Mouse (Mus musculus) megakaryocyte progenitor cell, adult 5-6 weeks (primary cell): ENCODE results near the gene Baiap2l1. TPM values are rescaled to one million over a fixed set of nuclear protein-coding genes. Genes with fewer than 3 reads are reported as not detected.

Experiments used
- ATAC-seq: replicated peaks from 2 replicates; pipeline ENCODE4 v1.8.0; 2016; ENCODE audit warnings: mild to moderate bottlenecking, moderate TSS enrichment, inconsistent platforms; ENCODE audit not compliant: poor library complexity
- total RNA-seq, 2 experiments: library from RNA; stranded (forward) in 1 of 2; stranded (reverse) in 1 of 2; fragments of 157-497, 149-512 nt in 1 of 2; fragments of 200-1000 nt in 1 of 2; gene quantifications; 2 replicates each; pipeline versions ENCODE4 v1.2.3 to v1.2.4; 2015 to 2017

Baiap2l1 gene
- total RNA-seq, 2 experiments from 2014 or later = not detected

GRCm38 (mm10) chr5:144288391-144288790, 69.5 kb downstream of the Baiap2l1 start:
- ATAC-seq = no peak

GRCm38 (mm10) chr5:144287267-144287820, 70.6 kb downstream of the Baiap2l1 start:
- no peak for ATAC-seq

- no peak for ATAC-seq
These were observed 71.2 kb downstream of the Baiap2l1 start for GRCm38 (mm10) chr5:144286591-144287266.

GRCm38 (mm10) chr5:144284599-144284998, 73.3 kb downstream of the Baiap2l1 start:
- no peak for ATAC-seq

- peak; percentile 60 for ATAC-seq
These were observed 74.3 kb downstream of the Baiap2l1 start for GRCm38 (mm10) chr5:144283551-144284031.

- ATAC-seq = no peak
These were observed 75.2 kb downstream of the Baiap2l1 start for GRCm38 (mm10) chr5:144282470-144283260.

- ATAC-seq = no peak
These were observed 78.0 kb downstream of the Baiap2l1 start for GRCm38 (mm10) chr5:144279926-144280325.

- ATAC-seq = peak; percentile 56
These were observed 78.8 kb downstream of the Baiap2l1 start for GRCm38 (mm10) chr5:144279081-144279541.

GRCm38 (mm10) chr5:144278374-144278960, 79.4 kb downstream of the Baiap2l1 start:
- ATAC-seq = no peak

GRCm38 (mm10) chr5:144276898-144277630, 80.8 kb downstream of the Baiap2l1 start:
- ATAC-seq = peak; percentile 93

- ATAC-seq = no peak
These were observed 83.0 kb downstream of the Baiap2l1 start for GRCm38 (mm10) chr5:144274904-144275303.

- ATAC-seq = peak; percentile 38; the same call in 1 of the 2 replicates
These were observed 86.1 kb downstream of the Baiap2l1 start for GRCm38 (mm10) chr5:144271772-144272171.

GRCm38 (mm10) chr5:144271118-144271517, 86.8 kb downstream of the Baiap2l1 start:
- no peak for ATAC-seq

- ATAC-seq = peak; percentile 44; the same call in 1 of the 2 replicates
These were observed 87.5 kb downstream of the Baiap2l1 start for GRCm38 (mm10) chr5:144270420-144270819.

- ATAC-seq = no peak; the same call in 1 of the 2 replicates
These were observed 88.0 kb downstream of the Baiap2l1 start for GRCm38 (mm10) chr5:144269926-144270325.

GRCm38 (mm10) chr5:144267535-144268241, 90.2 kb downstream of the Baiap2l1 start:
- no peak for ATAC-seq

- ATAC-seq = no peak
These were observed 94.4 kb downstream of the Baiap2l1 start for GRCm38 (mm10) chr5:144263496-144263895.

- no peak for ATAC-seq
These were observed 94.8 kb downstream of the Baiap2l1 start for GRCm38 (mm10) chr5:144263082-144263481.

- ATAC-seq = no peak
These were observed 96.1 kb downstream of the Baiap2l1 start for GRCm38 (mm10) chr5:144261829-144262228.

GRCm38 (mm10) chr5:144261309-144261708, 96.6 kb downstream of the Baiap2l1 start:
- ATAC-seq = no peak
